Mouse (Mus musculus) neural tube, embryonic 14.5 days (tissue): Measurements from ENCODE around the gene Aldh5a1. TPM values are rescaled to one million over a fixed set of nuclear protein-coding genes. Genes with fewer than 3 reads are reported as not detected.

Source experiments
- ATAC-seq: fragments of 200-750 bp; cut with Nextera tagmentation; 2 replicates; pipeline ENCODE4 v1.8.0; 2017; ENCODE audit warnings: low read depth, mild to moderate bottlenecking, moderate TSS enrichment, moderate library complexity
- H3K27ac ChIP-seq: fragments of 300-500 bp; sonication (generic); 2 replicates; pipeline ENCODE4 v1.5.1; 2014; ENCODE audit warnings: low read depth, mild to moderate bottlenecking, control low read depth, low read length, moderate library complexity, mixed read lengths
- H3K27me3 ChIP-seq: fragments of 300-500 bp; sonication (generic); 2 replicates; pipeline ENCODE4 v1.6.1; 2014; ENCODE audit warnings: low read length; ENCODE audit not compliant: control insufficient read depth, insufficient read depth
- H3K36me3 ChIP-seq: fragments of 300-500 bp; sonication (generic); 2 replicates; pipeline ENCODE4 v1.6.1; 2014; ENCODE audit warnings: low read length, mixed read lengths; ENCODE audit not compliant: control insufficient read depth, insufficient read depth
- H3K4me1 ChIP-seq: fragments of 300-500 bp; sonication (generic); 2 replicates; pipeline ENCODE4 v1.6.1; 2014; ENCODE audit warnings: low read length; ENCODE audit not compliant: control insufficient read depth, insufficient read depth
- H3K4me2 ChIP-seq: fragments of 300-500 bp; sonication (generic); 2 replicates; pipeline ENCODE4 v1.6.1; 2014; ENCODE audit warnings: mild to moderate bottlenecking, low read depth, low read length, control low read depth
- H3K4me3 ChIP-seq: fragments of 300-500 bp; sonication (generic); 2 replicates; pipeline ENCODE4 v1.5.1; 2014; ENCODE audit warnings: low read depth, low read length, control low read depth, mixed read lengths
- H3K9ac ChIP-seq: fragments of 300-500 bp; sonication (generic); replicated peaks from 2 replicates; pipeline ENCODE4 v1.6.1; 2014; ENCODE audit warnings: low read depth, mild to moderate bottlenecking, control low read depth, low read length, mixed read lengths
- H3K9me3 ChIP-seq: fragments of 300-500 bp; sonication (generic); 2 replicates; pipeline ENCODE4 v1.6.1; 2016; ENCODE audit warnings: low read length; ENCODE audit not compliant: control insufficient read depth
- WGBS: fragments of 180-500 bp; shearing (Covaris S2); extraction: QIAGEN DNeasy Blood & Tissue Kit; methylation state at CpG from one replicate; pipeline ENCODE4 v1.1.7; 2014; 5-methylcytosine and 5-hydroxymethylcytosine counted together
- polyA plus RNA-seq: library from polyadenylated mRNA; unstranded; fragments of >200 nt; fragmentation: Nextera tagmentation; extraction: Ambion mirVana; gene quantifications from 2 replicates; pipeline ENCODE4 v1.2.1, GENCODE M21; 2014

The Aldh5a1 gene
- polyA plus RNA-seq, 1 experiment from 2014 or later, result 15.4 TPM

- 46% methylated on average over 17 of the region's 17 CpGs for WGBS
Measured at GRCm38 (mm10) chr13:24942512-24943282, 5.2 kb upstream of the Aldh5a1 start, which contains the start of gene Gpld1. TSS of gene Gpld1 (plus strand) at chr13:24943152.

DNA sequence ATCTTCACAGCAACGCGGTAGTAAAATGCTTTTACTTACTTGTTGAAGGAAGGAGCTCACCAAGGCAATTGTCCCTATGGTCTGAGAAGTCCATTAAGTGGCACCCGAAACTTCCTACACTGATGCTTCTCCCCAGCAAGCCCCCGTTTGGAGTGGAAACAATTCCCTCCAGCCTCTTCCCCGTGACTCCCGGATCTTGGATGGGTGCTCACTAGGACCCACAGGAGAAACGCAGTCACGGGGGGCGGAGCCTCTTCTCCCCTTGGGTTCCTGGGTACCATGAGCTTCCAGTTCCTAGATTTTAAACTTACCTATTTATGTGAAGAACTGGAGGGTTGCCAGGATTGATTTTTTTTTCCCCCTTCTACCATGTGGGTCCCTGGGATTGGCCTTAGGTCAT lies 2.0 kb upstream of the Aldh5a1 start:
- H3K36me3 ChIP-seq, result no peaks in the 10 kb centered on the region
- H3K27me3 ChIP-seq, result no peaks in the 10 kb centered on the region
- no peaks in the 10 kb centered on the region for H3K9me3 ChIP-seq
- WGBS, result 89% methylated on average over 9 of the region's 9 CpGs
- no peak overlapping the region for H3K4me3 ChIP-seq
- no peak for ATAC-seq
- peaks cover 5% of the 10 kb centered on the region for H3K4me1 ChIP-seq
- no peak overlapping the region for H3K9ac ChIP-seq
- no peak overlapping the region for H3K27ac ChIP-seq
- H3K4me2 ChIP-seq, result no peak overlapping the region

More at GRCm38 (mm10) chr13:24942512-24943282, 5.2 kb upstream of the Aldh5a1 start, which contains the start of gene Gpld1:
- H3K27ac ChIP-seq, result no peak within 1 kb of the TSS
- H3K9me3 ChIP-seq, result no peaks in the 10 kb centered on the region
- no peaks in the 10 kb centered on the region for H3K36me3 ChIP-seq
- H3K9ac ChIP-seq, result no peak within 1 kb of the TSS
- H3K4me1 ChIP-seq, result peaks cover 5% of the 10 kb centered on the region
- no peak within 1 kb of the TSS for H3K4me2 ChIP-seq
- no peak for ATAC-seq
- H3K27me3 ChIP-seq, result no peaks in the 10 kb centered on the region
- H3K4me3 ChIP-seq, result no peak within 1 kb of the TSS

- Histone ChIP-seq H3K4me2 (no peak overlapping the region), H3K27ac (no peak overlapping the region), H3K4me1 (peaks cover 5% of the 10 kb centered on the region), H3K36me3 (no peaks in the 10 kb centered on the region), H3K9ac (no peak overlapping the region), H3K4me3 (no peak overlapping the region), H3K27me3 (no peaks in the 10 kb centered on the region), H3K9me3 (no peaks in the 10 kb centered on the region)
- WGBS, result 33% methylated on average over 9 of the region's 9 CpGs
- no peak for ATAC-seq
Measured at GRCm38 (mm10) chr13:24938683-24939082, 1.2 kb upstream of the Aldh5a1 start.

DNA sequence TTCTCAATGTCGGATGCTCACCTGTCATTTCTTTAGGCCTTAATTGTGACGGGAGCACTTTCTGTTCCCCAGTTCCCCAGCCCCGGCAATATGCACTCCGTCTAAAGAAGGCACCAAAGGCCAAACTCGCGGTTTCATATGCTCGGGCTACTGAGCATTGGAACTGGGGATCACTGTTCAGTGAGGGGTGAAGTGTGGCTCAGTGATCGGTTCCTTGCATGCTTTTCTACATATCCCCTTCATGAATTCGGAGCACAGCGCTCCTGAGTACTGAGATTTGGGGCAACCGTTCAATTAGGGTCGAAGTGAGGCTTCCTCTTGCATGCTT lies 342 bp upstream of the Aldh5a1 start:
- Histone ChIP-seq H3K4me2 (peak overlapping the region; percentile 52), H3K27ac (peak overlapping the region; percentile 77; the same call in 1 of the 2 replicates), H3K4me3 (peak overlapping the region; percentile 83), H3K36me3 (no peaks in the 10 kb centered on the region), H3K9me3 (no peaks in the 10 kb centered on the region), H3K9ac (no peak overlapping the region; the same call in 1 of the 2 replicates), H3K4me1 (peaks cover 5% of the 10 kb centered on the region), H3K27me3 (no peaks in the 10 kb centered on the region)
- peak; percentile 47 for ATAC-seq
- 18% methylated on average over 12 of the region's 12 CpGs for WGBS

DNA sequence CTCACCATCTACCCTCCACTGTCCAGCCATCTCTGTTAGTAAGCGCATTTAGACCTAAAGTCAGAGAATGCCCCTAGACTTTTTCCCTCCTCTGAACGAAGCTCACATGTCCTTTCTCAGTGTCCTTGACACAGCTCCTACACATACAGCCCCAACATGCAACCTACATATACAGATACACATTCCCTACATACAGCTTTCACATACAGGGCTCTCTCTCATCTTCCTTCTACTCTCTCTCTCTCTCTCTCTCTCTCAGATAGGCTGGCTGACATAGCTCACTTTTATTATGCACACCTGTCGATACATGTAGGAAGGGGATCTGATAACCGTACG lies 721 bp downstream of the Aldh5a1 start:
- Histone ChIP-seq H3K27ac (peak overlapping the region; percentile 77; the same call in 1 of the 2 replicates), H3K4me1 (peaks cover 5% of the 10 kb centered on the region), H3K9ac (peak overlapping the region; percentile 85), H3K4me2 (peak overlapping the region; percentile 52), H3K27me3 (no peaks in the 10 kb centered on the region), H3K36me3 (no peaks in the 10 kb centered on the region), H3K9me3 (no peaks in the 10 kb centered on the region), H3K4me3 (peak overlapping the region; percentile 83)
- peak; percentile 59 for ATAC-seq
- 41% methylated on average over 5 of the region's 5 CpGs for WGBS

- Histone ChIP-seq H3K27me3 (no peaks in the 10 kb centered on the region), H3K27ac (no peak overlapping the region), H3K4me1 (peaks cover 4% of the 10 kb centered on the region), H3K9me3 (no peaks in the 10 kb centered on the region), H3K36me3 (no peaks in the 10 kb centered on the region), H3K4me2 (no peak overlapping the region), H3K9ac (no peak overlapping the region), H3K4me3 (no peak overlapping the region)
- WGBS, result 97% methylated on average over 7 of the region's 7 CpGs
- ATAC-seq, result no peak
Measured at GRCm38 (mm10) chr13:24933199-24933598, 4.3 kb downstream of the Aldh5a1 start.

- Histone ChIP-seq H3K4me3 (no peak overlapping the region), H3K4me2 (no peak overlapping the region), H3K36me3 (no peaks in the 10 kb centered on the region), H3K4me1 (no peaks in the 10 kb centered on the region), H3K9ac (no peak overlapping the region), H3K27me3 (no peaks in the 10 kb centered on the region), H3K9me3 (no peaks in the 10 kb centered on the region), H3K27ac (no peak overlapping the region)
- no peak for ATAC-seq
Measured at GRCm38 (mm10) chr13:24930591-24930990, 6.9 kb downstream of the Aldh5a1 start.

DNA sequence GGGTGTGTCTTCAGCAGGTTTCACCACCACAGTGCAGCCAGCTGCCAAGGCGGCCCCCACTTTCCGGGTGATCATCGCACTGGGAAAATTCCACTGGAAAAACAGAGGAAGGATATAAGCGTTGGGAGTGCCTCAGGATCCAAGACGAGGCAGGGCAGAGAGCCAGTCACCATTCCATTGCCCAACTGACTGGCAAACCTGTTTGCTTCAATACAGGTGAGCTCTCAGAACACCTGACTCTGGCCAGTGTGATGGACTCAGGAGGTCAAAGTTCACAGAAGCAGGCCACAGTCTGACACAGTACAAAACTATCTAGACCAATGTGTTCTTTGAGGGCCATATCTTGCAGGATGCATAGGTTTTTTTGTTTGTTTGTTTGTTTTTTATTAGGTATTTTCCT lies 13.5 kb downstream of the Aldh5a1 start:
- 93% methylated on average over 5 of the region's 5 CpGs for WGBS
- no peak for ATAC-seq

GRCm38 (mm10) chr13:24921281-24921680 lies 16.2 kb downstream of the Aldh5a1 start:
- 82% methylated on average over 6 of the region's 6 CpGs for WGBS
- ATAC-seq, result no peak
- Histone ChIP-seq H3K27me3 (no peaks in the 10 kb centered on the region), H3K9me3 (no peaks in the 10 kb centered on the region), H3K27ac (no peak overlapping the region), H3K4me1 (no peaks in the 10 kb centered on the region), H3K4me2 (no peak overlapping the region), H3K36me3 (peaks cover 3% of the 10 kb centered on the region; the same call in 1 of the 2 replicates), H3K4me3 (no peak overlapping the region), H3K9ac (no peak overlapping the region)

More for the DNA sequence above, 13.5 kb downstream of the Aldh5a1 start:
- H3K9ac ChIP-seq, result no peak overlapping the region
- no peaks in the 10 kb centered on the region for H3K9me3 ChIP-seq
- H3K27me3 ChIP-seq, result no peaks in the 10 kb centered on the region
- no peaks in the 10 kb centered on the region for H3K36me3 ChIP-seq
- no peak overlapping the region for H3K4me2 ChIP-seq
- no peak overlapping the region for H3K4me3 ChIP-seq
- H3K4me1 ChIP-seq, result no peaks in the 10 kb centered on the region
- no peak overlapping the region for H3K27ac ChIP-seq
